Mouse (Mus musculus): ENCODE data around the gene Rufy1.

DNA sequence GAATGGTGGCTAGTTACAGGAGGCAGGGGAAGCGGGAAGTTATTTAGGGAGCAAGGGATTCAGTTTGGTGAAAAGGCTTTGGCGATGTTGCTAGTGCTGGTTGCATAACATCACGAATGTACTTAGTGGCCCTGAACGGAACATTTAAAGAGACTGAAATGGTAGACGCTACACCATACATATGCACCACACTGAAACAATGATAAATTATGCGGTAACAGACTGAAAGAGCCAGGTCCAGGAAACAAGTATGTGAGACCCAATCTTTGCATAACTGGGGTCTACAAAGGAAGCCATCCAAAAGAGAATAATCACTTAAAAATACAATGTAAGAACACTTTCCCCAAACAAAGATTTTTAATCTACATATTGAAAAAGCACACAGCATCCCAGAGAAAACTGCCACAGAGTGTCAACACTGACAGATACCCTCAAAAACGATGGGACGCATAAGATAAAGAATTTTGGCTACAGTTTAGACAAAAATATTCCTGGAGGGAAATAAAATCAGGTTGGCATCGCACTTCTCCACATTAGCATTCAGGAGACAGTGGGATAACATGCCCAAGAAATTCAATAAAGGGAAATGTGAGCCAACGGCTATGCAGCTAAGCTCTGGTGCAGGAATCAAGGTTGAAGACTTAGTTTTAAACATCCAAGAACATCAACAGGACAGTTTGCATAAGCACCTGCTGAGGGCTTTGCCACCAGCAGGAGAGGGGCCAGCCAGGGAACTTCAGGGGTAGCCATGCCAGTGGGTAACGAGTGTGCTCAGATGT, 41.4 kb upstream of the Rufy1 start:
- TF ChIP-seq MYOD1 (IDR thresholded peaks at IDR 0.05; ENCODE audit: control insufficient read depth in 1 of 3, insufficient read length in 2 of 3, low read depth in 2 of 3) (no peak), TCF3 (IDR thresholded peaks at IDR 0.05; ENCODE audit: insufficient read length, low read depth) (no peak), USF1 (IDR thresholded peaks at IDR 0.05; ENCODE audit: low read depth) (no peak), E2F4 (IDR thresholded peaks at IDR 0.05; ENCODE audit: insufficient read depth) (no peak), CEBPB (IDR thresholded peaks at IDR 0.05; ENCODE audit: insufficient read depth, poor library complexity, severe bottlenecking) (no peak), SRF (IDR thresholded peaks at IDR 0.05; ENCODE audit: control insufficient read depth, insufficient read length, low read depth) (no peak), TCF12 (IDR thresholded peaks at IDR 0.05; ENCODE audit: insufficient read depth, poor library complexity, severe bottlenecking) (no peak)

All from myocyte (in vitro differentiated cells).